Mouse (Mus musculus) midbrain, embryonic 16.5 days (tissue): Measurements from ENCODE around the gene Carmil3. TPM values are rescaled to one million over a fixed set of nuclear protein-coding genes. Genes with fewer than 3 reads are reported as not detected.

Experiments used
- ATAC-seq: fragments of 200-750 bp; cut with Nextera tagmentation; 2 replicates; pipeline ENCODE4 v1.8.0; 2017; ENCODE audit warnings: moderate TSS enrichment
- H3K27ac ChIP-seq: fragments of 300-500 bp; sonication (generic); 2 replicates; pipeline ENCODE4 v1.5.1; 2014; ENCODE audit warnings: mild to moderate bottlenecking, low read length, mixed read lengths
- H3K27me3 ChIP-seq: fragments of 300-500 bp; sonication (generic); 2 replicates; pipeline ENCODE4 v1.6.1; 2014; ENCODE audit warnings: low read depth, low read length, mixed read lengths; ENCODE audit not compliant: control insufficient read depth, insufficient read depth
- H3K36me3 ChIP-seq: fragments of 300-500 bp; sonication (generic); 2 replicates; pipeline ENCODE4 v1.6.1; 2014; ENCODE audit warnings: mild to moderate bottlenecking, low read length, moderate library complexity, mixed read lengths; ENCODE audit not compliant: control insufficient read depth, insufficient read depth
- H3K4me1 ChIP-seq: fragments of 300-500 bp; sonication (generic); 2 replicates; pipeline ENCODE4 v1.6.1; 2014; ENCODE audit warnings: mild to moderate bottlenecking, low read length, mixed read lengths; ENCODE audit not compliant: control insufficient read depth, insufficient read depth
- H3K4me2 ChIP-seq: fragments of 300-500 bp; sonication (generic); 2 replicates; pipeline ENCODE4 v1.6.1; 2014; ENCODE audit warnings: mild to moderate bottlenecking, low read length, mixed read lengths
- H3K4me3 ChIP-seq: fragments of 300-500 bp; sonication (generic); 2 replicates; pipeline ENCODE4 v1.5.1; 2014; ENCODE audit warnings: low read depth, mild to moderate bottlenecking, low read length, moderate library complexity, mixed read lengths
- H3K9ac ChIP-seq: fragments of 300-500 bp; sonication (generic); 2 replicates; pipeline ENCODE4 v1.6.1; 2014; ENCODE audit warnings: low read depth, low read length, mixed read lengths
- H3K9me3 ChIP-seq: fragments of 300-500 bp; sonication (generic); replicated peaks from 2 replicates; pipeline ENCODE4 v1.6.1; 2014; ENCODE audit warnings: mild to moderate bottlenecking, low read length, mixed read lengths; ENCODE audit not compliant: control insufficient read depth, poor library complexity, severe bottlenecking
- WGBS: fragments of 180-500 bp; shearing (Covaris S2); extraction: QIAGEN DNeasy Blood & Tissue Kit; methylation state at CpG from one replicate; pipeline ENCODE4 v1.1.7; 2014; 5-methylcytosine and 5-hydroxymethylcytosine counted together
- polyA plus RNA-seq: library from polyadenylated mRNA; unstranded; fragments of >200 nt; fragmentation: Nextera tagmentation; extraction: Ambion mirVana; gene quantifications from 2 replicates; pipeline ENCODE4 v1.2.1, GENCODE M21; 2015

Gene Carmil3
- polyA plus RNA-seq, 1 experiment from 2014 or later: 34.5 TPM

GRCm38 (mm10) chr14:55520451-55521361, 30.3 kb downstream of the Carmil3 start:
- under 1% methylated on average over 61 of the region's 61 CpGs for WGBS
- H3K36me3 ChIP-seq: no peaks in the 10 kb centered on the region
- peak overlapping the region; percentile 45 for H3K4me3 ChIP-seq
- peaks cover 4% of the 10 kb centered on the region for H3K27me3 ChIP-seq
- peaks cover 14% of the 10 kb centered on the region for H3K4me1 ChIP-seq
- H3K9ac ChIP-seq: peak overlapping the region; percentile 82
- peak; percentile 86 for ATAC-seq
- peak overlapping the region; percentile 84 for H3K27ac ChIP-seq
- H3K4me2 ChIP-seq: peak overlapping the region; percentile 82
- H3K9me3 ChIP-seq: no peaks in the 10 kb centered on the region

DNA sequence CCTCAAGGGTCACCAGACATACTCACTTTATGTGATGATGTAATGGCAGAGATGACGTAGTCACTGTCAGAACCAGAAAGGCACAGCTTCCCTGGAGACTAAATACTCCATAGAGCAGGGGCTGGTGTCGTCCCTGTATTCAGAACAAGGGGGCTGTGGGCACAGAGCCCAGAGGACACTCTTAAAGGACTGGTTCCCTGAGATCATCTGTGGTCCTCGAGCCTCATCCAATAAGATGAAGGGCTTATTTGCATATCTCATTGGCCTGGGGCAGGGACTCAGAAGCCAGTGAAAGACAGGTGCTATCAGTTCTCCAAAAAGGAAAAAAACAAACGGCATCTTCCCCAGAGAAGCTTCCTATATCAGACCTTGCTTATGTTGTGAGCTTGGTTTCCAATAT, 33.6 kb downstream of the Carmil3 start:
- WGBS: 53% methylated on average over 4 of the region's 4 CpGs
- Histone ChIP-seq H3K4me1 (peaks cover 10% of the 10 kb centered on the region), H3K4me3 (no peak overlapping the region), H3K27ac (no peak overlapping the region), H3K9ac (no peak overlapping the region), H3K4me2 (no peak overlapping the region), H3K9me3 (no peaks in the 10 kb centered on the region), H3K36me3 (no peaks in the 10 kb centered on the region), H3K27me3 (peaks cover 4% of the 10 kb centered on the region)
- ATAC-seq: no peak

GRCm38 (mm10) chr14:55524785-55525184, 34.3 kb downstream of the Carmil3 start, which contains the start of gene Nrl:
TSS of gene Nrl (minus strand) at chr14:55524981.
- Histone ChIP-seq H3K9me3 (no peaks in the 10 kb centered on the region), H3K9ac (no peak within 1 kb of the TSS)

DNA sequence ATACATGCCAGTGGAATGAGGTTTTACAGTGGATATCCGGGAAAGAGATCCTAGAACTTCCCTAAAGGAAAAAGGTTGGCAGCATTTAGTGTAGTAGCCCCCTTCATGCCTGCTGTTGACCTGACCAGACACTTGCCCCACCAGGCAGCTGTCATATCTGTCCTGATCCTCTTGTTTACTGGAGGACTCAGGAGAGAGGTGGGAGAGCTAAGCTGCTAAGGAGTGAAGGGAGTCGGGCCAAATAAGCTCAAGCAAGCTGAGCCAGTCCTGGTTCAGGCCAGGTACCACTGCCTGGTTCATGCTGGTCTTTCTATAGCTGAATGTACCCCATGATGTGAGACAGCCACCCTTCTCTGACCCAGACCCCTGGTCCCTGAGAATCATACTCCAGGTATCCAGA, 36.2 kb downstream of the Carmil3 start:
- H3K9ac ChIP-seq: no peak overlapping the region
- no peak overlapping the region for H3K27ac ChIP-seq
- H3K9me3 ChIP-seq: no peaks in the 10 kb centered on the region
- H3K36me3 ChIP-seq: no peaks in the 10 kb centered on the region
- H3K4me1 ChIP-seq: no peaks in the 10 kb centered on the region
- no peak overlapping the region for H3K4me2 ChIP-seq
- no peak for ATAC-seq
- no peak overlapping the region for H3K4me3 ChIP-seq
- peaks cover 4% of the 10 kb centered on the region for H3K27me3 ChIP-seq
- WGBS: 78% methylated on average over 2 of the region's 2 CpGs

More at GRCm38 (mm10) chr14:55524785-55525184, 34.3 kb downstream of the Carmil3 start, which contains the start of gene Nrl:
- peaks cover 4% of the 10 kb centered on the region for H3K27me3 ChIP-seq
- ATAC-seq: no peak
- H3K27ac ChIP-seq: no peak within 1 kb of the TSS
- no peak within 1 kb of the TSS for H3K4me2 ChIP-seq
- peaks cover 3% of the 10 kb centered on the region for H3K4me1 ChIP-seq
- no peak within 1 kb of the TSS for H3K4me3 ChIP-seq
- WGBS: 42% methylated on average over 8 of the region's 8 CpGs
- no peaks in the 10 kb centered on the region for H3K36me3 ChIP-seq

- Histone ChIP-seq H3K4me3 (no peak overlapping the region), H3K27ac (no peak overlapping the region), H3K27me3 (no peaks in the 10 kb centered on the region), H3K36me3 (no peaks in the 10 kb centered on the region), H3K4me1 (no peaks in the 10 kb centered on the region), H3K9ac (no peak overlapping the region), H3K4me2 (no peak overlapping the region), H3K9me3 (no peaks in the 10 kb centered on the region)
- 22% methylated on average over 3 of the region's 3 CpGs for WGBS
- no peak for ATAC-seq
Observed at GRCm38 (mm10) chr14:55527940-55528339, 37.5 kb downstream of the Carmil3 start.

DNA sequence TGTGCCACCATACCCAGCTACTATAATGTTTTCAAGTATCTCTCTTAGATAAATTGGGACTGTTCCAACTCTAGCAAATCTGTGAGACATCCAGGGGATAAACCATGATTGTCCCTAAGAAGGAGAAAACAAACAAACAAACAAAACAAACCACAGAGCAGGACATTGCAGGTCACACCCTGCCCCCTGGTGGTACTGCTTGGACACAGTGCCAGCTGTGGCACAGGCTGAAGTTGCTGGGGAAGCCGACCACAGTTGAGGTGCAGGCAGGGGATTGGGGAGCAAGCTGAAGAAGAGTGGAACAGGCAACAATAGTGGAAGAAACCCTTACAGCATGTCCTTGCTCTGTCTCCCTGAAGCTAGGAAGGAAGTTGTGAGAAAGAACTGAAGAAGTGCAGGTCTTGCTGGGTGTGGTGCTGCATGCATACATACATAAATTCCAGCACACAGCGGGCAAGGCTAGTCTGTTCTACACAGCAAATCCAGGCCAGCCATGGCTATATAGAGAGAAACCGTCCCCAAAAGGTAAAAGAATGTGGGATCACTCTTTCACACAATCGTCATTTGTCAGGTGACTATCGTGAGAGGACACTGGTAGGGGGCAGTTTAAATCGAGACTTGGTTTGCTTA, 45.8 kb downstream of the Carmil3 start:
- Histone ChIP-seq H3K36me3 (no peaks in the 10 kb centered on the region), H3K4me2 (no peak overlapping the region), H3K4me3 (no peak overlapping the region), H3K27ac (no peak overlapping the region), H3K9ac (no peak overlapping the region), H3K27me3 (no peaks in the 10 kb centered on the region), H3K9me3 (no peaks in the 10 kb centered on the region), H3K4me1 (peaks cover 3% of the 10 kb centered on the region)
- ATAC-seq: no peak
- WGBS: 55% methylated on average over 6 of the region's 6 CpGs

DNA sequence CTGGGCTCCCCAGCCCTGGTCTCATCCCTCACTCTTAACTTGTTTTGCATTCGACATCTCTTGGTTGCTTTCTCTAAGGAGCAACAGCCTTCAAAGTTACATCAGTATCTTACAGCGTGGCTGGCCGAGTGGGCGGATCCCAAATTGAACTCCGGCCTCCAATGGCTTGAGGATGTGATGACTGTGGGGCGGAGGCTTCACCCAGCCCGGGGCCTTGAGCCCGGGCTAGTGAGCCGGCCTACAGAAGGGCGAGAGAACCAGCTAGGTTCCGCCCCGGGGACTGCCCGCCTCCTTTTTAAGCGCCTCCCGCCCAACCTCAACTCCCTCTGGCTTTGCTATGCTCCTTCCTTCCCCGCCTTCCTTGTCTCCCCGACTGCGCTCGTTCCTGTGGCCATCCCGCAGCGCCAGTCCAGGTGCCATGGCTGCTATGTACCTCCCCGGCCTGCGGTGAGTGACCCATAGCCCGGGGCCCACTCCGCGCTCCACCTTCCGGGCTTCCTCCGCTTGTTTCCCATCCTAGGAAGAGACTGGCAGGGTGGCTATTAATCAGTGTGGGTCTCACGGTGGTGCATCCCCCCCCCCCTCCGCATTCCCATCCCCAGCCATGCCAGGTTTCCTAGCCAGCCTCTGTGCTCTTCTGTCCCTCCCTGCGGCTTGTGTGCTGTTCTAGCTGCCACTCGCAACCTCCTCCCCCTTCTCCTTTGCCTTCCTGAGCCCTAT, 49.8 kb downstream of the Carmil3 start, which contains the start of gene Pck2:
Pck2 (plus strand) TSS at position 200 of the 720 bp plus-strand sequence.
- WGBS: 0% methylated on average over 32 of the region's 32 CpGs
- Histone ChIP-seq H3K36me3 (peaks cover 3% of the 10 kb centered on the region; the same call in 1 of the 2 replicates), H3K9me3 (no peaks in the 10 kb centered on the region), H3K27ac (peak within 1 kb of the TSS; percentile 85), H3K9ac (peak within 1 kb of the TSS; percentile 72), H3K4me3 (peak within 1 kb of the TSS; percentile 47), H3K4me2 (peak within 1 kb of the TSS; percentile 70), H3K4me1 (peaks cover 11% of the 10 kb centered on the region), H3K27me3 (no peaks in the 10 kb centered on the region)
- peak; percentile 86 for ATAC-seq

DNA sequence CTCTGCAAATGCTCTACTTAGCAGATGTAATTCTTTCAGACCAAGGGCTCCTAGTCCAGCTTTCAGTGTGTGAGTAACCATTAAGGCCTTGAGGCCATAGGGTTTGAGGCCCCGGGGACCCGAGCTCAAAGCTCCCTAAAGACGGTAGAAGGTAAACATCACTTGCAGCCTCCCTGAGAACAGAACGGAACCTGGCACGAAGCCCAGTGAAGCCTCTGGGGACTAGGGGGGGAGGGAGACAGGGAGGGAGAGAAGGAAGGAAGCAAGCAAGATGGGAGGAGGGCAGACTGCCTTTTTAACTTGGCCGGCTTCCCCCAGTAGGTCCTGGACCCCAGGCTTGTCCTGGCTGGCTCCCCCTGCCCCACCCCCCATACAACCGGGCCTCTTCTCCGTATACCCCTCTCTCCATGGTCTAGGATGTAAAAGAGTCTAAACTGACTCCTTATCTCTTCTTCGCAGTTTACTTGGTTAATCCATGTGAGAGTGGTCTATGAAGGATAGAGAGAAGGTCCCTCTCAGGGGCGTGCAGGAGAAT, 50.4 kb downstream of the Carmil3 start:
- Histone ChIP-seq H3K4me3 (peak overlapping the region; percentile 47), H3K4me2 (peak overlapping the region; percentile 70), H3K27ac (peak overlapping the region; percentile 85), H3K4me1 (peaks cover 11% of the 10 kb centered on the region), H3K36me3 (peaks cover 3% of the 10 kb centered on the region; the same call in 1 of the 2 replicates), H3K9me3 (no peaks in the 10 kb centered on the region), H3K27me3 (no peaks in the 10 kb centered on the region), H3K9ac (peak overlapping the region; percentile 72)
- ATAC-seq: peak; percentile 55
- WGBS: 2% methylated on average over 10 of the region's 10 CpGs
